Mouse (Mus musculus): ENCODE results near the gene Stat4. TPM values are rescaled to one million over a fixed set of nuclear protein-coding genes. Genes with fewer than 3 reads are reported as not detected.

Gene Stat4
- polyA plus RNA-seq, 1 experiment from 2014 or later: 0.60 TPM

- no peak overlapping the region for H3K9ac ChIP-seq (ENCODE audit: low read depth, low read length)
- no peaks in the 10 kb centered on the region for H3K9me3 ChIP-seq (replicated peaks; ENCODE audit: control insufficient read depth, low read length, poor library complexity, severe bottlenecking)
- ATAC-seq: no peak
- H3K27me3 ChIP-seq (ENCODE audit: control insufficient read depth, insufficient read depth, low read depth, low read length): no peaks in the 10 kb centered on the region
- WGBS: 89% methylated on average over 1 of the region's 1 CpGs
- no peak overlapping the region for H3K4me2 ChIP-seq (ENCODE audit: low read length)
- no peak overlapping the region for H3K27ac ChIP-seq (ENCODE audit: low read length)
- H3K36me3 ChIP-seq (ENCODE audit: control insufficient read depth, insufficient read depth, low read length): no peaks in the 10 kb centered on the region
- H3K4me3 ChIP-seq (ENCODE audit: low read depth, low read length): no peak overlapping the region
- no peaks in the 10 kb centered on the region for H3K4me1 ChIP-seq (ENCODE audit: control insufficient read depth, insufficient read depth, low read length)
Measured at GRCm38 (mm10) chr1:52066276-52066675, 79.3 kb downstream of the Stat4 start.

- Histone ChIP-seq H3K4me2 (ENCODE audit: low read length) (no peak overlapping the region), H3K9ac (ENCODE audit: low read depth, low read length) (no peak overlapping the region), H3K27me3 (ENCODE audit: control insufficient read depth, insufficient read depth, low read depth, low read length) (no peaks in the 10 kb centered on the region), H3K27ac (ENCODE audit: low read length) (no peak overlapping the region), H3K4me1 (ENCODE audit: control insufficient read depth, insufficient read depth, low read length) (no peaks in the 10 kb centered on the region), H3K9me3 (replicated peaks; ENCODE audit: control insufficient read depth, low read length, poor library complexity, severe bottlenecking) (no peaks in the 10 kb centered on the region), H3K36me3 (ENCODE audit: control insufficient read depth, insufficient read depth, low read length) (no peaks in the 10 kb centered on the region), H3K4me3 (ENCODE audit: low read depth, low read length) (no peak overlapping the region)
- no peak for ATAC-seq
- 79% methylated on average over 3 of the region's 3 CpGs for WGBS
Measured at GRCm38 (mm10) chr1:52066694-52067093, 79.7 kb downstream of the Stat4 start.

GRCm38 (mm10) chr1:52079724-52080367 lies 92.9 kb downstream of the Stat4 start:
- no peak overlapping the region for H3K4me3 ChIP-seq (ENCODE audit: low read depth, low read length)
- peak; percentile 88 for ATAC-seq
- H3K4me2 ChIP-seq (ENCODE audit: low read length): no peak overlapping the region

GRCm38 (mm10) chr1:52080375-52080774 lies 93.4 kb downstream of the Stat4 start:
- Histone ChIP-seq H3K4me2 (ENCODE audit: low read length) (no peak overlapping the region), H3K4me3 (ENCODE audit: low read depth, low read length) (no peak overlapping the region), H3K36me3 (ENCODE audit: control insufficient read depth, insufficient read depth, low read length) (no peaks in the 10 kb centered on the region), H3K9me3 (replicated peaks; ENCODE audit: control insufficient read depth, low read length, poor library complexity, severe bottlenecking) (no peaks in the 10 kb centered on the region), H3K27ac (ENCODE audit: low read length) (no peak overlapping the region), H3K27me3 (ENCODE audit: control insufficient read depth, insufficient read depth, low read depth, low read length) (no peaks in the 10 kb centered on the region), H3K9ac (ENCODE audit: low read depth, low read length) (no peak overlapping the region), H3K4me1 (ENCODE audit: control insufficient read depth, insufficient read depth, low read length) (peaks cover 13% of the 10 kb centered on the region)
- 4% methylated on average over 8 of the region's 8 CpGs for WGBS
- no peak for ATAC-seq

More at GRCm38 (mm10) chr1:52079724-52080367, 92.9 kb downstream of the Stat4 start:
- Histone ChIP-seq H3K27ac (ENCODE audit: low read length) (no peak overlapping the region), H3K9me3 (replicated peaks; ENCODE audit: control insufficient read depth, low read length, poor library complexity, severe bottlenecking) (no peaks in the 10 kb centered on the region), H3K36me3 (ENCODE audit: control insufficient read depth, insufficient read depth, low read length) (no peaks in the 10 kb centered on the region), H3K27me3 (ENCODE audit: control insufficient read depth, insufficient read depth, low read depth, low read length) (no peaks in the 10 kb centered on the region), H3K9ac (ENCODE audit: low read depth, low read length) (no peak overlapping the region), H3K4me1 (ENCODE audit: control insufficient read depth, insufficient read depth, low read length) (peaks cover 13% of the 10 kb centered on the region)
- WGBS: 6% methylated on average over 10 of the region's 10 CpGs

- H3K36me3 ChIP-seq (ENCODE audit: control insufficient read depth, insufficient read depth, low read length): no peaks in the 10 kb centered on the region
- no peaks in the 10 kb centered on the region for H3K4me1 ChIP-seq (ENCODE audit: control insufficient read depth, insufficient read depth, low read length)
- no peak overlapping the region for H3K4me3 ChIP-seq (ENCODE audit: low read depth, low read length)
- WGBS: 37% methylated on average over 4 of the region's 4 CpGs
- H3K9me3 ChIP-seq (replicated peaks; ENCODE audit: control insufficient read depth, low read length, poor library complexity, severe bottlenecking): no peaks in the 10 kb centered on the region
- ATAC-seq: no peak
- no peak overlapping the region for H3K4me2 ChIP-seq (ENCODE audit: low read length)
- H3K27me3 ChIP-seq (ENCODE audit: control insufficient read depth, insufficient read depth, low read depth, low read length): no peaks in the 10 kb centered on the region
- no peak overlapping the region for H3K27ac ChIP-seq (ENCODE audit: low read length)
- H3K9ac ChIP-seq (ENCODE audit: low read depth, low read length): no peak overlapping the region
Measured at GRCm38 (mm10) chr1:52086236-52086635, 99.3 kb downstream of the Stat4 start.

GRCm38 (mm10) chr1:52087128-52087527 lies 100.2 kb downstream of the Stat4 start:
- no peak overlapping the region for H3K9ac ChIP-seq (ENCODE audit: low read depth, low read length)
- no peak overlapping the region for H3K27ac ChIP-seq (ENCODE audit: low read length)
- WGBS: 81% methylated on average over 1 of the region's 1 CpGs
- H3K9me3 ChIP-seq (replicated peaks; ENCODE audit: control insufficient read depth, low read length, poor library complexity, severe bottlenecking): no peaks in the 10 kb centered on the region
- H3K4me2 ChIP-seq (ENCODE audit: low read length): no peak overlapping the region
- H3K27me3 ChIP-seq (ENCODE audit: control insufficient read depth, insufficient read depth, low read depth, low read length): no peaks in the 10 kb centered on the region
- no peaks in the 10 kb centered on the region for H3K4me1 ChIP-seq (ENCODE audit: control insufficient read depth, insufficient read depth, low read length)
- H3K36me3 ChIP-seq (ENCODE audit: control insufficient read depth, insufficient read depth, low read length): no peaks in the 10 kb centered on the region
- H3K4me3 ChIP-seq (ENCODE audit: low read depth, low read length): no peak overlapping the region
- ATAC-seq: no peak

- H3K9me3 ChIP-seq (replicated peaks; ENCODE audit: control insufficient read depth, low read length, poor library complexity, severe bottlenecking): no peaks in the 10 kb centered on the region
- no peaks in the 10 kb centered on the region for H3K4me1 ChIP-seq (ENCODE audit: control insufficient read depth, insufficient read depth, low read length)
- no peak for ATAC-seq
- H3K27ac ChIP-seq (ENCODE audit: low read length): no peak overlapping the region
- 67% methylated on average over 4 of the region's 4 CpGs for WGBS
- no peak overlapping the region for H3K4me2 ChIP-seq (ENCODE audit: low read length)
- H3K36me3 ChIP-seq (ENCODE audit: control insufficient read depth, insufficient read depth, low read length): no peaks in the 10 kb centered on the region
- no peak overlapping the region for H3K9ac ChIP-seq (ENCODE audit: low read depth, low read length)
- H3K4me3 ChIP-seq (ENCODE audit: low read depth, low read length): no peak overlapping the region
- no peaks in the 10 kb centered on the region for H3K27me3 ChIP-seq (ENCODE audit: control insufficient read depth, insufficient read depth, low read depth, low read length)
Measured at GRCm38 (mm10) chr1:52088634-52089033, 101.7 kb downstream of the Stat4 start.

- ATAC-seq: no peak
- 81% methylated on average over 3 of the region's 3 CpGs for WGBS
- Histone ChIP-seq H3K9ac (ENCODE audit: low read depth, low read length) (no peak overlapping the region), H3K9me3 (replicated peaks; ENCODE audit: control insufficient read depth, low read length, poor library complexity, severe bottlenecking) (no peaks in the 10 kb centered on the region), H3K27me3 (ENCODE audit: control insufficient read depth, insufficient read depth, low read depth, low read length) (no peaks in the 10 kb centered on the region), H3K36me3 (ENCODE audit: control insufficient read depth, insufficient read depth, low read length) (no peaks in the 10 kb centered on the region), H3K4me2 (ENCODE audit: low read length) (no peak overlapping the region), H3K4me3 (ENCODE audit: low read depth, low read length) (no peak overlapping the region), H3K4me1 (ENCODE audit: control insufficient read depth, insufficient read depth, low read length) (no peaks in the 10 kb centered on the region), H3K27ac (ENCODE audit: low read length) (no peak overlapping the region)
Measured at GRCm38 (mm10) chr1:52098618-52099232, 111.8 kb downstream of the Stat4 start.

GRCm38 (mm10) chr1:52100496-52100895 lies 113.5 kb downstream of the Stat4 start:
- Histone ChIP-seq H3K27ac (ENCODE audit: low read length) (no peak overlapping the region), H3K36me3 (ENCODE audit: control insufficient read depth, insufficient read depth, low read length) (no peaks in the 10 kb centered on the region), H3K27me3 (ENCODE audit: control insufficient read depth, insufficient read depth, low read depth, low read length) (no peaks in the 10 kb centered on the region), H3K4me2 (ENCODE audit: low read length) (no peak overlapping the region), H3K4me3 (ENCODE audit: low read depth, low read length) (no peak overlapping the region), H3K9ac (ENCODE audit: low read depth, low read length) (no peak overlapping the region), H3K4me1 (ENCODE audit: control insufficient read depth, insufficient read depth, low read length) (no peaks in the 10 kb centered on the region), H3K9me3 (replicated peaks; ENCODE audit: control insufficient read depth, low read length, poor library complexity, severe bottlenecking) (no peaks in the 10 kb centered on the region)
- ATAC-seq: no peak
- WGBS: 72% methylated on average over 6 of the region's 6 CpGs
